Mouse (Mus musculus) stomach, postnatal 0 days (tissue): ENCODE measurements around the gene Gpr183. TPM values are rescaled to one million over a fixed set of nuclear protein-coding genes. Genes with fewer than 3 reads are reported as not detected.

Source experiments
- ATAC-seq: fragments of 200-750 bp; cut with Nextera tagmentation; 2 replicates; pipeline ENCODE4 v1.8.0; 2017; ENCODE audit not compliant: low FRiP score, low TSS enrichment
- DNase-seq: peaks from one replicate; pipeline ENCODE4 v3.0.0-alpha.2; 2016; ENCODE audit warnings: low spot score
- H3K27ac ChIP-seq: fragments of 300-500 bp; sonication (generic); replicated peaks from 2 replicates; pipeline ENCODE4 v1.5.1; 2014; ENCODE audit warnings: mild to moderate bottlenecking, control low read depth
- H3K27me3 ChIP-seq: fragments of 300-500 bp; sonication (generic); 2 replicates; pipeline ENCODE4 v1.6.1; 2014; ENCODE audit warnings: low read length; ENCODE audit not compliant: control insufficient read depth, insufficient read depth
- H3K36me3 ChIP-seq: fragments of 300-500 bp; sonication (generic); 2 replicates; pipeline ENCODE4 v1.6.1; 2014; ENCODE audit warnings: low read length, mixed read lengths; ENCODE audit not compliant: control insufficient read depth, insufficient read depth
- H3K4me1 ChIP-seq: fragments of 300-500 bp; sonication (generic); replicated peaks from 2 replicates; pipeline ENCODE4 v1.6.1; 2014; ENCODE audit warnings: antibody characterized with exemption; ENCODE audit not compliant: control insufficient read depth, insufficient read depth
- H3K4me2 ChIP-seq: fragments of 300-500 bp; sonication (generic); replicated peaks from 2 replicates; pipeline ENCODE4 v1.6.1; 2014; ENCODE audit warnings: low read depth, mild to moderate bottlenecking, control low read depth, moderate library complexity
- H3K4me3 ChIP-seq: fragments of 300-500 bp; sonication (generic); 2 replicates; pipeline ENCODE4 v1.5.1; 2014; ENCODE audit warnings: low read depth, low read length, control low read depth
- H3K9ac ChIP-seq: fragments of 300-500 bp; sonication (generic); 2 replicates; pipeline ENCODE4 v1.6.1; 2014; ENCODE audit warnings: mild to moderate bottlenecking, low read length, control low read depth, mixed read lengths
- H3K9me3 ChIP-seq: fragments of 300-500 bp; sonication (generic); 2 replicates; pipeline ENCODE4 v1.6.1; 2016; ENCODE audit warnings: low read length; ENCODE audit not compliant: control insufficient read depth
- CTCF ChIP-seq: IDR thresholded peaks from 2 replicates; pipeline ENCODE4 v1.5.1; 2016; ENCODE audit warnings: antibody characterized with exemption, low read depth, mild to moderate bottlenecking, moderate library complexity
- EP300 ChIP-seq: optimal IDR thresholded peaks from 2 replicates; pipeline ENCODE3; 2016; ENCODE audit warnings: antibody characterized with exemption
- whole genome bisulfite sequencing: fragments of 180-500 bp; shearing (Covaris S2); extraction: QIAGEN DNeasy Blood & Tissue Kit; methylation state at CpG from one replicate; pipeline ENCODE4 v1.1.7; 2014; 5-methylcytosine and 5-hydroxymethylcytosine counted together
- polyA plus RNA-seq: library from polyadenylated mRNA; unstranded; fragments of >200 nt; fragmentation: Nextera tagmentation; extraction: Ambion mirVana; gene quantifications from 2 replicates; pipeline ENCODE4 v1.2.1, GENCODE M21; 2015

Gene Gpr183
- polyA plus RNA-seq, 1 experiment from 2014 or later = 1.8 TPM

DNA sequence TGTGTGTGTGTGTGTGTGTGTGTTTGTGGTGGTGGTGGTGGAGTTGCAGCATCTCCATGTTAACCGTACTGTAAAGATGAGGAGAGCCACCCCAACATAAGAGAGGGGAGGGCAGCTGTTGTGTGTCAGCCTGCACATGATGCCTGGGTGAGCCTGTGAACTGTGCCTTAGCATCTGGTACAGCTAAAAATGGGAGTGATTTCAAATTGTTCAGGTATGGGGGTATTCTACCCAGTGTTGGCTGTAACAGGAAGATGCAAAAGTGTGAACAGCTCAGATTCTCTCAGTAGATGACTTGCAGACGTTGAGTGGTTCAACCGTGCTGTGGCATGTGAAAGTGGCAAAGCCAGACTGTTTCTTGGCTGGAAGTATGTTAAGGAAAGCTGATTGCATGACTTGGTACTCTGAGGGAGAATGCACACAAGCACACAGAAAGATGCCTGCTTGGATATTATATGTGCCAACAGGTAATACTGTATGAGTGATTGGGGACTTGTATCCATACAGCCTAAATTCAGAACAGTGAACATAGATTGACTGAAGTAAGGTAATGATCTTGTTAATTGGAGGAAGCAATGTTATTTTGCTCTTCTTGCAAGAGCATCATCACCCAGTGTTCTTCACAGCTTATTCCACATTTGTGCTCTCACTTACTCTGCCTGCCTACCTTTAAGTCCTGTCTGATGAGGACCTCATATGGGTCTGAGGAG is 6.8 kb downstream of the Gpr183 start:
- peaks cover 6% of the 10 kb centered on the region; the same call in 1 of the 2 replicates for H3K4me1 ChIP-seq
- no peaks in the 10 kb centered on the region for H3K27me3 ChIP-seq
- H3K36me3 ChIP-seq = no peaks in the 10 kb centered on the region
- no peak for TF ChIP-seq CTCF
- TF ChIP-seq EP300 = no peak
- H3K27ac ChIP-seq = no peak overlapping the region
- no peaks in the 10 kb centered on the region for H3K9me3 ChIP-seq
- WGBS = 82% methylated on average over 3 of the region's 3 CpGs
- no peak overlapping the region for H3K4me2 ChIP-seq
- DNase-seq (no peak), ATAC-seq (no peak)
- H3K4me3 ChIP-seq = no peak overlapping the region
- H3K9ac ChIP-seq = no peak overlapping the region

- WGBS = 83% methylated on average over 10 of the region's 10 CpGs
- DNase-seq = no peak
Measured at GRCm38 (mm10) chr14:121957176-121957871, 7.7 kb downstream of the Gpr183 start.

GRCm38 (mm10) chr14:121956291-121956690 is 8.7 kb downstream of the Gpr183 start:
- Histone ChIP-seq H3K4me3 (no peak overlapping the region), H3K27ac (no peak overlapping the region), H3K27me3 (no peaks in the 10 kb centered on the region), H3K4me2 (no peak overlapping the region), H3K9ac (no peak overlapping the region), H3K9me3 (no peaks in the 10 kb centered on the region), H3K36me3 (no peaks in the 10 kb centered on the region), H3K4me1 (no peaks in the 10 kb centered on the region)
- TF ChIP-seq EP300 (no peak), CTCF (no peak)
- 92% methylated on average over 5 of the region's 5 CpGs for WGBS
- ATAC-seq (no peak), DNase-seq (no peak)

More at GRCm38 (mm10) chr14:121957176-121957871, 7.7 kb downstream of the Gpr183 start:
- Histone ChIP-seq H3K27ac (no peak overlapping the region), H3K4me2 (no peak overlapping the region), H3K9me3 (no peaks in the 10 kb centered on the region), H3K27me3 (no peaks in the 10 kb centered on the region), H3K9ac (no peak overlapping the region), H3K4me3 (no peak overlapping the region), H3K4me1 (peaks cover 6% of the 10 kb centered on the region; the same call in 1 of the 2 replicates), H3K36me3 (no peaks in the 10 kb centered on the region)
- TF ChIP-seq EP300 (no peak), CTCF (no peak)
- ATAC-seq = no peak

DNA sequence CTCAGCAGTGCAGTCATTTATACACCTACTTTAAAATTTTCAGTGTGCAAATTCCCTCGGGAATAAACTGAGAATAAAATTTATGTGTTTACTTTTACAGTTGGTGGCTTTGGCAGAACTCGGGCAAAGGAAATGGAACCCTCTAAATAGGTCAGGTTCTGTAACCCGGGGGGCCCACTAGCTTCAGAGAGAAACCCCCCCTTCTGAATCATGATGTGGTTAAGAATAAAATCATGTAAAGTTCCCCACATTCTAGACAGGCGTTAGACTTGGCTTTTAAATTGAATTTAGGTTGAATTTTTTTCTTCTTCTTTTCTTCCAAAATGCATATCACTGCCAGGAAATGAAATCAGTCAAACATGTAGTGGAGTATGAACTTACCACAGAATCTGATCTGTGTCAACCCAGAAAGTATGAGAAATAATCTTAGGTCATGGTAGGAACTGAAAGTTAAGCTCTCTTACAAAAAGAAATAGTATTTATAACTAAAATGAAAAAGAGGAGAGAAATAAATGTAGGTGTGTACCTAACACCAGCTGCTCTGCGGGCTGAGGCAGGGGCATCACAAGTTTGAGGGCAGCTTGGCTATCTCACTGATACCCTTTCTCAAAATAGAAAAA is 9.7 kb downstream of the Gpr183 start:
- Histone ChIP-seq H3K36me3 (no peaks in the 10 kb centered on the region), H3K4me3 (no peak overlapping the region), H3K27me3 (no peaks in the 10 kb centered on the region), H3K9me3 (no peaks in the 10 kb centered on the region), H3K4me2 (no peak overlapping the region), H3K4me1 (no peaks in the 10 kb centered on the region), H3K27ac (no peak overlapping the region), H3K9ac (no peak overlapping the region)
- no peak for ATAC-seq
- no peak for DNase-seq
- WGBS = 54% methylated on average over 5 of the region's 5 CpGs
- TF ChIP-seq CTCF = no peak
- TF ChIP-seq EP300 = no peak

GRCm38 (mm10) chr14:121954608-121955007 is 10.4 kb downstream of the Gpr183 start:
- TF ChIP-seq CTCF (no peak), EP300 (no peak)
- H3K4me2 ChIP-seq = no peak overlapping the region
- WGBS = 94% methylated on average over 12 of the region's 12 CpGs
- H3K27me3 ChIP-seq = no peaks in the 10 kb centered on the region
- H3K4me3 ChIP-seq = no peak overlapping the region
- ATAC-seq (no peak), DNase-seq (no peak)
- no peak overlapping the region for H3K9ac ChIP-seq
- no peak overlapping the region for H3K27ac ChIP-seq
- no peaks in the 10 kb centered on the region for H3K9me3 ChIP-seq
- H3K4me1 ChIP-seq = no peaks in the 10 kb centered on the region
- H3K36me3 ChIP-seq = no peaks in the 10 kb centered on the region

- Histone ChIP-seq H3K4me3 (no peak overlapping the region), H3K4me1 (no peaks in the 10 kb centered on the region), H3K9me3 (no peaks in the 10 kb centered on the region), H3K36me3 (no peaks in the 10 kb centered on the region), H3K27ac (no peak overlapping the region), H3K27me3 (no peaks in the 10 kb centered on the region), H3K9ac (no peak overlapping the region), H3K4me2 (no peak overlapping the region)
- WGBS = 96% methylated on average over 11 of the region's 11 CpGs
- ATAC-seq (no peak), DNase-seq (no peak)
- TF ChIP-seq EP300 (no peak), CTCF (no peak)
Measured at GRCm38 (mm10) chr14:121954129-121954528, 10.9 kb downstream of the Gpr183 start.
